Mouse (Mus musculus) hematopoietic stem cell, adult 5-6 weeks (primary cell): ENCODE data around the gene Sirt6. TPM values are rescaled to one million over a fixed set of nuclear protein-coding genes. Genes with fewer than 3 reads are reported as not detected.

Experiments used
- ATAC-seq, 2 experiments: fragments of 125-278 bp in 1 of 2; replicated peaks in 1 of 2; 2 replicates each; pipeline ENCODE4 v1.8.0; 2016 to 2017; ENCODE audit warnings: inconsistent platforms in 2 of 2, mild to moderate bottlenecking in 2 of 2, moderate number of reproducible peaks in 2 of 2, low read depth in 1 of 2, moderate TSS enrichment in 1 of 2; ENCODE audit not compliant: low FRiP score in 2 of 2, poor library complexity in 2 of 2, severe bottlenecking in 2 of 2, insufficient read depth in 1 of 2, low TSS enrichment in 1 of 2
- total RNA-seq: library from RNA; stranded (forward); fragments of 172-1452, 232-1000 nt; gene quantifications from 2 replicates; pipeline ENCODE4 v1.2.3, GENCODE M21; 2017

Sirt6 gene
- total RNA-seq, 1 experiment from 2014 or later = 2.8 TPM

DNA sequence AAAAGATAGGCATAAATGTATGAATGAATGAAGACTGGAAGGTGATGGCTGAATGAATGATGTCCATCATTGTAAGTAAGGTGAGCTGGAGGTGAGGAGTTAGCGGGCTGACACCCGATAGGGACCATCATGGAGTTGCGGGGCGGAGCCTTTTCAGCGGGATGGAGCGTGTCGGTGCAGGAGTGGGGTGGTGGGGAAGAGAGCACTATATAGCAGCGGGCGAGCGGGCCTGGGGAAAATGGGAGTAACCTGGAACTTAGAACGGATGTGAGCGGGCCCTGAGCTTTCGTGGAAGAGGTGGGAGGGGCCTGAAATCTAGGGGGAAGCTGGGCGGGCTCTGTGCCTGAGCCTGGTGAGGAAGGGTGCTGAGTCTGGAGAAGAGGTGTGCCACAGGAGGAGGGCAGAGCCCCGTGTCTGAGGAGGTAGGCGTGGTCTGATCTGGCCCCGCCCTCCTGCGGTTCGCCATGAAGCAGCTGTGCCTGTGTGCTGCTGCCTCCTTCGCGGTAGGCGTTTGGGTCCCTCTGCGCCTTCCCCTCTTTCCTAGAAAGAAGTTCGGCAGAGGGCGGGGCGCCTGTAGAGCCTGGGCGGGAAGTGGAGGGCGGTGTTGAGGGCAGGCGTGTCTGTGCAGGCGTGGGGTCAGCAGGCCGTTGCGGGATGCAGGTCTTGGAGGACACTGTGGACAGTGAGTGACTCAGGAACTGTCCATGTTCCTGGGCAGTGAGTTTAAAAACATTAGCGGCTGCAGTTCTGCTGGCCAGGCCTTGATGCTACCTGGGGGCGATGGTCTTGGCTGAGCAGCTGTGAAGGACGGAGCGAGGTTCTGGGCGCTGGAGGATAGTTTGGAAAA lies 5.9 kb upstream of the Sirt6 start:
- peak; percentile 98 to 99 for ATAC-seq

- no peak for ATAC-seq
These were observed 793 bp upstream of the Sirt6 start, which contains the start of gene Ankrd24 for GRCm38 (mm10) chr10:81628390-81628789. TSS of gene Ankrd24 (plus strand) at chr10:81628540.

DNA sequence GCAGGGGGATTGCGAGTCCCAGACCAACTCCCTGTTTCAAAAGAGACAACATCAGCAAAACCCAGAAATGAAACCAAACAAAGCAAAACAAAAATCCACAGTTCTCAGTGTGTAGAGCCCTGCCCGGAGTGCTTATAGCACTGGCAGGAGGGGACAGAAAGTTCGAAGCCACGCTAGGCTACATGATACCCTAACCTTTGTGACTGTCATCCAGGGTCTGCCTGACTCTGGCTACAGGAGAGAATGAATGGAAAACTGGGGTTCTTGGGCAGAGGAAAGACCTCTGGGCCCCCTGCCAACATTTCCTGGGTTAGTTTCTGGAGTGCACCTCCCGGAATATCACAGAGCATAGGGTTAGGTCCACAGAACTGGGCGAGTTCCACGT lies 231 bp upstream of the Sirt6 start:
- peak; percentile 14 to 50; a peak in 3 of 4 replicates for ATAC-seq

GRCm38 (mm10) chr10:81626101-81626993 lies 1.2 kb downstream of the Sirt6 start:
- ATAC-seq = no peak

GRCm38 (mm10) chr10:81623441-81623840 lies 4.2 kb downstream of the Sirt6 start:
- ATAC-seq = no peak

GRCm38 (mm10) chr10:81620786-81621185 lies 6.8 kb downstream of the Sirt6 start:
- no peak for ATAC-seq

- ATAC-seq = peak in 1 of 2 experiments; percentile 5; a peak in 1 of 4 replicates
These were observed 7.6 kb downstream of the Sirt6 start for GRCm38 (mm10) chr10:81619976-81620375.

GRCm38 (mm10) chr10:81615486-81615885 lies 12.1 kb downstream of the Sirt6 start:
- ATAC-seq = no peak

GRCm38 (mm10) chr10:81612779-81613178 lies 14.8 kb downstream of the Sirt6 start:
- ATAC-seq = no peak

- no peak for ATAC-seq
These were observed 19.3 kb downstream of the Sirt6 start for GRCm38 (mm10) chr10:81608308-81608707.

GRCm38 (mm10) chr10:81605974-81606751 lies 21.4 kb downstream of the Sirt6 start, which contains the start of gene BC025920:
TSS of gene BC025920 (plus strand) at chr10:81606270.
- peak; percentile 86 to 93 for ATAC-seq

GRCm38 (mm10) chr10:81605666-81605973 lies 22.0 kb downstream of the Sirt6 start:
- ATAC-seq = no peak

- peak; percentile 35 to 40 for ATAC-seq
These were observed 22.5 kb downstream of the Sirt6 start for GRCm38 (mm10) chr10:81604968-81605665.

DNA sequence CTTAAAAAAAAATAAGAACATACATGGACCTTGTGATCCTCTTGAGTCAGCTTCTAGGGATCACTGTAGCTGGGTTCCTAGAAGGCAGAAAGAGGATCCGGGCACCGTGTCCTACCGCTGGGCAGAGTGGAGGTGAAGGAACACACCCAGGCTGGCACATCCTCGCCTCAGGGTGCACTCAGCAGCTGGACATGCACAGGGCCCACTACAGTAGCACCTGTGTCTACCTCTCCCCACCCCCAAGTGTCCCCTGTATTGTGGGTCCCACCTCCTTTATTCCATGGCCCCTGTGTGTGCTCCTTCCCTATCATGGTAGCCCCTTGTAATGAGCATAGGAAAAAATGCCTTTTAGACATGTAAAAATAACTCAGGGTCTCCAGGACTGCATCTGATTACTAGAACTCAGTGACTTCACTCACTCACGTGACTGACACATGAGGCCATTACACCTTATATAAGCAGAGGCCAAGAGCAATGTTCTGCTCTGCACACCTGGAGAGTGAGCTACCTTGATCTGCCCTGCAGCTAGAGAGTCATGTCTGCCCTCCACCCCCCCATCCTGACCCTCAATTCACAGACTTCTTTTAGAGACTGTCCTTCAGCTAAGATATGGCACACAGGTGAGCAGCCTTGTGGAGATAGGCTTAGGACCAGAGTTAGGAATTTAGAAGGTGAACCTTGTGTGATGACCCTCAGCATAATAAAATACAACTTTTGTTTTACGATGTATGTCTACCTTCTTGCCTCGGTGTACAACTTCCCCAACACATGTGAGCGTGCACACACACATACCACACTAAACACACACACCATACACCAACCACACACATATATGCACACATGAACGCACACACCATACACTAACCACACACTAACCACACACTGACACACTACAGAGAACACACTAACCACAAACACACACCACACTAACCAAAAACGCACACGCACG lies 23.3 kb downstream of the Sirt6 start:
- no peak for ATAC-seq

GRCm38 (mm10) chr10:81602741-81603151 lies 24.9 kb downstream of the Sirt6 start:
- ATAC-seq = peak; percentile 16 to 23; a peak in 1 of 4 replicates

DNA sequence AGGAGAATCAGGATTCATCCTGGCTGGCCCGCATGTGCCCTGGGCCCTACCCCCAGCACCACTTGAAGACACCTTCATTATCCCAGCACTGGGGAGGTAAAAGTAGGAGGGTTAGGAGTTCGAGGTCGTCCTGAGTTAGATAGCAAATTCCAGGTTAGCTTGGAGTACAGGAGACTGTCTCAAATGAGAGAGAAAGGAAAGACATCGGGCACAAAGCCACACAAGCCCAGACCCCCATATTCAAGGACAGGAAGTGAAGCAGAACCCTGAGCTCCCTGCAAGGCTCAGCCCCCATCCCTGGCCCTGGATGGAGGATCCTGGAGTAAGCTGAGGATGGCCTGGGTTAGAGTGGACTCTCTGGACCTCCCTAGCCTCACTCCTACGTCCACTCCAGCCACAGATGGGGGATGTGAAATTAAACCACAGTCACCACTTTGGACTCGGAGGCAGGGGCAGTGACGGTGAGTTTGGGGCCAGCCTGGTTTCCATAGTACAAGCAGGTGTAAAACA lies 26.1 kb downstream of the Sirt6 start:
- ATAC-seq = no peak
